Mouse (Mus musculus) neural tube, embryonic 14.5 days (tissue): ENCODE measurements around the gene Robo1. TPM values are rescaled to one million over a fixed set of nuclear protein-coding genes. Genes with fewer than 3 reads are reported as not detected.

Source experiments
- ATAC-seq: fragments of 200-750 bp; cut with Nextera tagmentation; 2 replicates; pipeline ENCODE4 v1.8.0; 2017; ENCODE audit warnings: low read depth, mild to moderate bottlenecking, moderate TSS enrichment, moderate library complexity
- H3K27ac ChIP-seq: fragments of 300-500 bp; sonication (generic); 2 replicates; pipeline ENCODE4 v1.5.1; 2014; ENCODE audit warnings: low read depth, mild to moderate bottlenecking, control low read depth, low read length, moderate library complexity, mixed read lengths
- H3K27me3 ChIP-seq: fragments of 300-500 bp; sonication (generic); 2 replicates; pipeline ENCODE4 v1.6.1; 2014; ENCODE audit warnings: low read length; ENCODE audit not compliant: control insufficient read depth, insufficient read depth
- H3K36me3 ChIP-seq: fragments of 300-500 bp; sonication (generic); 2 replicates; pipeline ENCODE4 v1.6.1; 2014; ENCODE audit warnings: low read length, mixed read lengths; ENCODE audit not compliant: control insufficient read depth, insufficient read depth
- H3K4me1 ChIP-seq: fragments of 300-500 bp; sonication (generic); 2 replicates; pipeline ENCODE4 v1.6.1; 2014; ENCODE audit warnings: low read length; ENCODE audit not compliant: control insufficient read depth, insufficient read depth
- H3K4me2 ChIP-seq: fragments of 300-500 bp; sonication (generic); 2 replicates; pipeline ENCODE4 v1.6.1; 2014; ENCODE audit warnings: mild to moderate bottlenecking, low read depth, low read length, control low read depth
- H3K4me3 ChIP-seq: fragments of 300-500 bp; sonication (generic); 2 replicates; pipeline ENCODE4 v1.5.1; 2014; ENCODE audit warnings: low read depth, low read length, control low read depth, mixed read lengths
- H3K9ac ChIP-seq: fragments of 300-500 bp; sonication (generic); replicated peaks from 2 replicates; pipeline ENCODE4 v1.6.1; 2014; ENCODE audit warnings: low read depth, mild to moderate bottlenecking, control low read depth, low read length, mixed read lengths
- H3K9me3 ChIP-seq: fragments of 300-500 bp; sonication (generic); 2 replicates; pipeline ENCODE4 v1.6.1; 2016; ENCODE audit warnings: low read length; ENCODE audit not compliant: control insufficient read depth
- WGBS: fragments of 180-500 bp; shearing (Covaris S2); extraction: QIAGEN DNeasy Blood & Tissue Kit; methylation state at CpG from one replicate; pipeline ENCODE4 v1.1.7; 2014; 5-methylcytosine and 5-hydroxymethylcytosine counted together
- polyA plus RNA-seq: library from polyadenylated mRNA; unstranded; fragments of >200 nt; fragmentation: Nextera tagmentation; extraction: Ambion mirVana; gene quantifications from 2 replicates; pipeline ENCODE4 v1.2.1, GENCODE M21; 2014

Gene Robo1
- polyA plus RNA-seq, 1 experiment from 2014 or later, result 46.2 TPM

- H3K27ac ChIP-seq, result no peak overlapping the region
Measured at GRCm38 (mm10) chr16:72693446-72694274, 385.6 kb downstream of the Robo1 start.

GRCm38 (mm10) chr16:72694787-72695186 is 386.7 kb downstream of the Robo1 start:
- H3K9me3 ChIP-seq, result no peaks in the 10 kb centered on the region
- H3K27ac ChIP-seq, result no peak overlapping the region
- no peaks in the 10 kb centered on the region for H3K36me3 ChIP-seq
- H3K9ac ChIP-seq, result no peak overlapping the region
- H3K4me1 ChIP-seq, result peaks cover 42% of the 10 kb centered on the region; the same call in 1 of the 2 replicates
- no peak overlapping the region for H3K4me3 ChIP-seq
- no peak for ATAC-seq
- H3K27me3 ChIP-seq, result no peaks in the 10 kb centered on the region
- WGBS, result 70% methylated on average over 5 of the region's 5 CpGs
- no peak overlapping the region for H3K4me2 ChIP-seq

More at GRCm38 (mm10) chr16:72693446-72694274, 385.6 kb downstream of the Robo1 start:
- H3K27me3 ChIP-seq, result no peaks in the 10 kb centered on the region
- no peak for ATAC-seq
- H3K9ac ChIP-seq, result no peak overlapping the region
- 17% methylated on average over 14 of the region's 14 CpGs for WGBS
- H3K4me2 ChIP-seq, result no peak overlapping the region
- peaks cover 32% of the 10 kb centered on the region; the same call in 1 of the 2 replicates for H3K4me1 ChIP-seq
- no peaks in the 10 kb centered on the region for H3K9me3 ChIP-seq
- H3K4me3 ChIP-seq, result no peak overlapping the region
- no peaks in the 10 kb centered on the region for H3K36me3 ChIP-seq

- Histone ChIP-seq H3K36me3 (no peaks in the 10 kb centered on the region), H3K27me3 (no peaks in the 10 kb centered on the region), H3K9me3 (no peaks in the 10 kb centered on the region), H3K9ac (no peak overlapping the region), H3K4me2 (peak overlapping the region; percentile 23; the same call in 1 of the 2 replicates), H3K4me3 (no peak overlapping the region), H3K27ac (0 out of 2 replicates have a peak overlapping the region, but pooled peaks have one; percentile 44), H3K4me1 (peaks cover 22% of the 10 kb centered on the region; the same call in 1 of the 2 replicates)
- WGBS, result 28% methylated on average over 12 of the region's 12 CpGs
- peak; percentile 88 for ATAC-seq
Measured at GRCm38 (mm10) chr16:72699238-72700006, 391.3 kb downstream of the Robo1 start.

GRCm38 (mm10) chr16:72700297-72700696 is 392.2 kb downstream of the Robo1 start:
- Histone ChIP-seq H3K9me3 (no peaks in the 10 kb centered on the region), H3K36me3 (no peaks in the 10 kb centered on the region), H3K27me3 (no peaks in the 10 kb centered on the region), H3K4me3 (no peak overlapping the region), H3K4me1 (peaks cover 18% of the 10 kb centered on the region; the same call in 1 of the 2 replicates), H3K9ac (no peak overlapping the region), H3K27ac (no peak overlapping the region), H3K4me2 (no peak overlapping the region)
- 75% methylated on average over 11 of the region's 11 CpGs for WGBS
- ATAC-seq, result no peak

GRCm38 (mm10) chr16:72703486-72703885 is 395.4 kb downstream of the Robo1 start:
- Histone ChIP-seq H3K9me3 (no peaks in the 10 kb centered on the region), H3K4me2 (no peak overlapping the region), H3K36me3 (no peaks in the 10 kb centered on the region), H3K27ac (no peak overlapping the region), H3K4me3 (no peak overlapping the region), H3K4me1 (peaks cover 16% of the 10 kb centered on the region; the same call in 1 of the 2 replicates), H3K9ac (no peak overlapping the region), H3K27me3 (no peaks in the 10 kb centered on the region)
- no peak for ATAC-seq
- 82% methylated on average over 6 of the region's 6 CpGs for WGBS

- H3K4me3 ChIP-seq, result no peak overlapping the region
- no peak for ATAC-seq
- H3K9me3 ChIP-seq, result no peaks in the 10 kb centered on the region
- H3K27me3 ChIP-seq, result no peaks in the 10 kb centered on the region
- H3K27ac ChIP-seq, result no peak overlapping the region
- WGBS, result 68% methylated on average over 5 of the region's 5 CpGs
- no peak overlapping the region for H3K9ac ChIP-seq
- no peaks in the 10 kb centered on the region for H3K36me3 ChIP-seq
- H3K4me2 ChIP-seq, result no peak overlapping the region
- H3K4me1 ChIP-seq, result no peaks in the 10 kb centered on the region
Measured at GRCm38 (mm10) chr16:72705851-72706250, 397.7 kb downstream of the Robo1 start.

GRCm38 (mm10) chr16:72708526-72708925 is 400.4 kb downstream of the Robo1 start:
- no peaks in the 10 kb centered on the region for H3K27me3 ChIP-seq
- no peak overlapping the region for H3K4me3 ChIP-seq
- 81% methylated on average over 2 of the region's 2 CpGs for WGBS
- no peak for ATAC-seq
- no peak overlapping the region for H3K4me2 ChIP-seq
- no peak overlapping the region for H3K9ac ChIP-seq
- H3K27ac ChIP-seq, result no peak overlapping the region
- no peaks in the 10 kb centered on the region for H3K36me3 ChIP-seq
- H3K4me1 ChIP-seq, result no peaks in the 10 kb centered on the region
- H3K9me3 ChIP-seq, result no peaks in the 10 kb centered on the region

GRCm38 (mm10) chr16:72717118-72717802 is 409.2 kb downstream of the Robo1 start:
- 75% methylated on average over 9 of the region's 9 CpGs for WGBS
- Histone ChIP-seq H3K9me3 (no peaks in the 10 kb centered on the region), H3K4me3 (no peak overlapping the region), H3K27ac (no peak overlapping the region), H3K27me3 (no peaks in the 10 kb centered on the region), H3K36me3 (no peaks in the 10 kb centered on the region), H3K4me2 (no peak overlapping the region), H3K4me1 (no peaks in the 10 kb centered on the region), H3K9ac (no peak overlapping the region)
- ATAC-seq, result no peak
